Mouse (Mus musculus) CH12.LX (cell line): ENCODE results near the gene Asic2. TPM values are rescaled to one million over a fixed set of nuclear protein-coding genes. Genes with fewer than 3 reads are reported as not detected.

ENCODE experiments used
- DNase-seq: peaks from one replicate; pipeline ENCODE4 v3.0.0-alpha.2; 2013; ENCODE audit errors: extremely low read depth
- H3K27ac ChIP-seq: 2 replicates; pipeline ENCODE4 v1.5.1; 2012; ENCODE audit warnings: low read depth, mild to moderate bottlenecking, control low read depth, moderate library complexity; ENCODE audit not compliant: insufficient read depth
- H3K27me3 ChIP-seq: replicated peaks from 2 replicates; pipeline ENCODE3; 2012; ENCODE audit warnings: inconsistent platforms
- H3K36me3 ChIP-seq, 2 experiments: replicated peaks in 1 of 2; 2 replicates each; pipeline versions ENCODE3 to v1.6.1; 2012; ENCODE audit warnings: inconsistent platforms in 1 of 2, low read length in 1 of 2, mild to moderate bottlenecking in 1 of 2, mixed read lengths in 1 of 2, moderate library complexity in 1 of 2; ENCODE audit not compliant: control insufficient read depth in 1 of 2, insufficient read depth in 1 of 2
- H3K4me1 ChIP-seq, 2 experiments: 2 replicates each; pipeline ENCODE4 v1.6.1; 2012; ENCODE audit warnings: inconsistent platforms in 1 of 2, moderate library complexity in 1 of 2; ENCODE audit not compliant: insufficient read depth in 2 of 2, control insufficient read depth in 1 of 2
- H3K4me2 ChIP-seq: 2 replicates; pipeline ENCODE4 v1.6.1; 2012; ENCODE audit warnings: low read depth, mild to moderate bottlenecking, control low read depth; ENCODE audit not compliant: poor library complexity, insufficient read depth, severe bottlenecking
- H3K4me3 ChIP-seq, 3 experiments: fragments of 150-350 bp in 1 of 3; sonication (generic) in 1 of 3; replicated peaks in 1 of 3; 2 replicates each; pipeline versions ENCODE3 to v1.5.1; 2011 to 2012; ENCODE audit warnings: low read depth in 2 of 3, low read length in 2 of 3, mild to moderate bottlenecking in 2 of 3, moderate library complexity in 2 of 3, control low read depth in 1 of 3, improper control_type of control experiment in 1 of 3, inconsistent platforms in 1 of 3, mixed read lengths in 1 of 3; ENCODE audit not compliant: poor library complexity in 1 of 3
- H3K79me2 ChIP-seq: replicated peaks from 2 replicates; pipeline ENCODE4 v1.6.1; 2012; ENCODE audit warnings: mild to moderate bottlenecking, moderate library complexity; ENCODE audit not compliant: control insufficient read depth, poor library complexity, insufficient read depth, severe bottlenecking; ENCODE audit errors: extremely low read depth
- H3K9ac ChIP-seq: 2 replicates; pipeline ENCODE4 v1.6.1; 2012; ENCODE audit warnings: low read depth, mild to moderate bottlenecking, control low read depth, moderate library complexity; ENCODE audit not compliant: insufficient read depth
- H3K9me3 ChIP-seq: replicated peaks from 2 replicates; pipeline ENCODE3; 2012; ENCODE audit warnings: low read length, inconsistent platforms, mixed read lengths
- BHLHE40 ChIP-seq: IDR thresholded peaks from 2 replicates; pipeline ENCODE4 v1.6.1; 2011; ENCODE audit warnings: mild to moderate bottlenecking, low read depth, low read length, improper control_type of control experiment
- CTCF ChIP-seq, 2 experiments: IDR thresholded peaks in 1 of 2; conservative IDR thresholded peaks in 1 of 2; 2 replicates each; pipeline ENCODE4 v1.5.1; 2011 to 2012; ENCODE audit warnings: low read depth in 2 of 2, low read length in 2 of 2, improper control_type of control experiment in 1 of 2, inconsistent platforms in 1 of 2, mild to moderate bottlenecking in 1 of 2, moderate library complexity in 1 of 2
- E2F4 ChIP-seq: IDR thresholded peaks from 2 replicates; pipeline ENCODE4 v1.6.1; 2011; ENCODE audit warnings: low read depth, low read length, improper control_type of control experiment; ENCODE audit not compliant: insufficient replicate concordance
- ELF1 ChIP-seq: IDR thresholded peaks from 2 replicates; pipeline ENCODE4 v1.6.1; 2014; ENCODE audit warnings: low read depth, mild to moderate bottlenecking, inconsistent platforms, low read length, improper control_type of control experiment
- HCFC1 ChIP-seq: IDR thresholded peaks from 2 replicates; pipeline ENCODE4 v1.6.1; 2012; ENCODE audit warnings: low read depth, mild to moderate bottlenecking, inconsistent platforms, low read length, improper control_type of control experiment
- IRF4 ChIP-seq: IDR thresholded peaks from 2 replicates; pipeline ENCODE4 v1.6.1; 2014; ENCODE audit warnings: low read depth, mild to moderate bottlenecking, inconsistent platforms, low read length, improper control_type of control experiment
- MAFK ChIP-seq: IDR thresholded peaks from 2 replicates; pipeline ENCODE4 v1.6.1; 2011; ENCODE audit warnings: low read length, improper control_type of control experiment; ENCODE audit not compliant: insufficient replicate concordance
- MAZ ChIP-seq: IDR thresholded peaks from 2 replicates; pipeline ENCODE4 v1.6.1; 2012; ENCODE audit warnings: low read depth, mild to moderate bottlenecking, inconsistent platforms, low read length, improper control_type of control experiment, moderate library complexity
- MEF2A ChIP-seq: IDR thresholded peaks from 2 replicates; pipeline ENCODE4 v1.6.1; 2014; ENCODE audit warnings: low read depth, mild to moderate bottlenecking, inconsistent platforms, low read length, improper control_type of control experiment, borderline replicate concordance
- NELFE ChIP-seq: IDR thresholded peaks from 2 replicates; pipeline ENCODE4 v1.6.1; 2011; ENCODE audit warnings: low read depth, low read length, improper control_type of control experiment
- PAX5 ChIP-seq: IDR thresholded peaks from 2 replicates; pipeline ENCODE4 v1.6.1; 2012; ENCODE audit warnings: low read length, inconsistent platforms, mixed read lengths
- POLR2A ChIP-seq: IDR thresholded peaks from 2 replicates; pipeline ENCODE4 v1.6.1; 2011; ENCODE audit warnings: low read depth, mild to moderate bottlenecking, improper control_type of control experiment, low read length
- SMC3 ChIP-seq: IDR thresholded peaks from 2 replicates; pipeline ENCODE4 v1.6.1; 2011; ENCODE audit warnings: low read depth, low read length, improper control_type of control experiment
- TBP ChIP-seq: conservative IDR thresholded peaks from 2 replicates; pipeline ENCODE4 v1.6.1; 2011; ENCODE audit warnings: low read depth, low read length, improper control_type of control experiment
- TCF12 ChIP-seq: IDR thresholded peaks from 2 replicates; pipeline ENCODE4 v1.6.1; 2014; ENCODE audit warnings: low read depth, mild to moderate bottlenecking, inconsistent platforms, low read length, improper control_type of control experiment
- USF1 ChIP-seq: IDR thresholded peaks from 2 replicates; pipeline ENCODE4 v1.6.1; 2014; ENCODE audit warnings: low read depth, mild to moderate bottlenecking, inconsistent platforms, low read length, improper control_type of control experiment
- ZC3H11A ChIP-seq: IDR thresholded peaks from 2 replicates; pipeline ENCODE4 v1.6.1; 2012; ENCODE audit warnings: low read depth, mild to moderate bottlenecking, inconsistent platforms, low read length, improper control_type of control experiment
- ZKSCAN1 ChIP-seq: IDR thresholded peaks from 2 replicates; pipeline ENCODE4 v1.6.1; 2012; ENCODE audit warnings: low read depth, inconsistent platforms, low read length, improper control_type of control experiment, borderline replicate concordance
- ZMIZ1 ChIP-seq: IDR thresholded peaks from 2 replicates; pipeline ENCODE4 v1.6.1; 2012; ENCODE audit warnings: low read depth, mild to moderate bottlenecking, inconsistent platforms, low read length, improper control_type of control experiment
- dilution Hi-C: fragments of 300-500 bp; cut with MboI; formaldehyde crosslinking; loops from 2 replicates; pipeline ENCODE4 v1.14.3; 2020; ENCODE audit warnings: low sequenced_read_pairs; ENCODE audit not compliant: extremely low pct_unique_long_range_greater_than_20kb, extremely low pct_ligation_motif_present
- in situ Hi-C: fragments of 300-500 bp; cut with MboI; formaldehyde crosslinking; loops from 3 replicates; pipeline ENCODE4 v1.14.3; 2019; ENCODE audit warnings: low sequenced_read_pairs, low pct_ligation_motif_present, low pct_unique_long_range_greater_than_20kb, mixed read lengths
- polyA plus RNA-seq: library from polyadenylated mRNA; unstranded; fragments of >175 nt; gene quantifications from 2 replicates; pipeline ENCODE4 v1.2.1, GENCODE M21; 2012; ENCODE audit warnings: low read depth; ENCODE audit not compliant: insufficient read length
- total RNA-seq, 2 experiments: library from RNA; depleted of rRNA; stranded (reverse); fragments of 300-350 nt in 1 of 2; fragments of >200 nt in 1 of 2; gene quantifications; 2 replicates each; pipeline ENCODE4 v1.2.3; 2012 to 2014

The Asic2 gene
- total and polyA plus RNA-seq, 3 experiments = not detected

DNA sequence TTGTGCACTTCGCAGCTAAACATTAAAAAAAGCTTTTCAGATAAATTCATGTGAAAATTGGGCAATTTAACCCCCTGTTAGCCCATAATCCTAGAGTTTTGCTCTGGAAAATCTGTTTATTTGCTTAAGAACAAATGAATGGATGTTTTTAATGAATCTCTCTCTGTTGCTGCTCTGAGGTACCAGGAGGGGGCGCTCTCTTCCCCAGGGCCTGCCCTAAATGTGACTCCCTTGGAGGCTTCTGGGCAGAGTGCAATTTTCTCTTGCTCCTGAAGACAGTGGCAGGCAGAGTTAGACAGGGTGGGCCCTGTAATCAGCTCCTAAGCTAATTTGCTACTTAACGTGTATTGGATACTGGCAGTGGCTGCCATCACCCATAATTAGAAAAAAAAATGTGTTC, 3.8 kb upstream of the Asic2 start:
- no peaks in the 10 kb centered on the region for H3K9me3 ChIP-seq
- TF ChIP-seq PAX5 = no peak
- TF ChIP-seq SMC3 = peak; percentile 14; the same call in 1 of the 2 replicates
- TF ChIP-seq CTCF (conservative IDR thresholded peaks at IDR 0.05 in 1 of 2, IDR thresholded peaks at IDR 0.05 in 1 of 2; ENCODE audit: low read depth in 2 of 2, low read length in 2 of 2) = peak; percentile 60 to 68
- TF ChIP-seq HCFC1 = no peak
- no peak overlapping the region for H3K4me2 ChIP-seq
- H3K4me3 ChIP-seq = no peak overlapping the region
- in situ Hi-C loops = no loop called here
- no peak overlapping the region for H3K9ac ChIP-seq
- peaks cover 0 to 19% of the 10 kb centered on the region in 2 experiments; a peak in 2 of 4 replicates for H3K4me1 ChIP-seq
- H3K36me3 ChIP-seq = no peaks in the 10 kb centered on the region
- peak; percentile 31 for DNase-seq
- no peak overlapping the region for H3K27ac ChIP-seq
- dilution Hi-C loops = no loop called here
- H3K79me2 ChIP-seq = no peaks in the 10 kb centered on the region
- H3K27me3 ChIP-seq = peaks cover 61% of the 10 kb centered on the region

DNA sequence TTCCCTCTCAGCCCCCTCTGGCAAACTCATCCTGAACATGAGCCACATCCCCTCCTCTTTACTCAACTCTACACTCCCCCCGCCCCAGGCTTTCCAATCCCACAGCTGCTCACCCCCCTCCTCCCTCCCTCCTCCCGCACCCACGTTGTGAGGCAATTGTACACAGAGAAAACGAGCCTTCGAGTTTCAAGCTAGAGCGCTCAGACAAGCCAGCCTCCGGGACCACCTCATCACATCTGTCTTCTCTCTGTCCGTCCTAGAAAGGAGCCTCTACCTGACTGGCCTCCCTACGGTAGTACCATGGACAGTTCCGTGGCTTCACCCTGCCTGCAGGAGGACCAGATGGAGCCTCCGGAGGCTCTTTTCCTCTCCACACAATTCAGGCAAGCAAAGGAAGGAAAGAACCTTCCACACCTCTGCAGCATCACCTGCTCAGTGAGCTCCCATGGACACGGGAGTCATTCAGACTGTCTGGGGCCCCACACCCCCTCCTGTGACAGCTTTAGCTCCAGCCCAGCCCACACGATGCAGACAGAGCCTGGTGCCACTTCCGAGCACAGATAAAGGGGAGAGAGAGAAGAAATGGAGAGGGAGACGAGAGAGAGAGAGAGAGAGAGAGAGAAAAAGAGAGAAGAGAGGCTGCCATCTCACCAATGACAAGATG, 1.5 kb downstream of the Asic2 start:
- Histone ChIP-seq H3K36me3 (no peaks in the 10 kb centered on the region), H3K27ac (no peak overlapping the region), H3K4me1 (no peaks in the 10 kb centered on the region), H3K9ac (no peak overlapping the region), H3K27me3 (peaks cover 92% of the 10 kb centered on the region), H3K79me2 (no peaks in the 10 kb centered on the region), H3K9me3 (no peaks in the 10 kb centered on the region), H3K4me2 (no peak overlapping the region), H3K4me3 (no peak overlapping the region)
- in situ Hi-C loops = no loop called here
- dilution Hi-C loops = no loop called here
- no peak for TF ChIP-seq BHLHE40
- no peak for DNase-seq

DNA sequence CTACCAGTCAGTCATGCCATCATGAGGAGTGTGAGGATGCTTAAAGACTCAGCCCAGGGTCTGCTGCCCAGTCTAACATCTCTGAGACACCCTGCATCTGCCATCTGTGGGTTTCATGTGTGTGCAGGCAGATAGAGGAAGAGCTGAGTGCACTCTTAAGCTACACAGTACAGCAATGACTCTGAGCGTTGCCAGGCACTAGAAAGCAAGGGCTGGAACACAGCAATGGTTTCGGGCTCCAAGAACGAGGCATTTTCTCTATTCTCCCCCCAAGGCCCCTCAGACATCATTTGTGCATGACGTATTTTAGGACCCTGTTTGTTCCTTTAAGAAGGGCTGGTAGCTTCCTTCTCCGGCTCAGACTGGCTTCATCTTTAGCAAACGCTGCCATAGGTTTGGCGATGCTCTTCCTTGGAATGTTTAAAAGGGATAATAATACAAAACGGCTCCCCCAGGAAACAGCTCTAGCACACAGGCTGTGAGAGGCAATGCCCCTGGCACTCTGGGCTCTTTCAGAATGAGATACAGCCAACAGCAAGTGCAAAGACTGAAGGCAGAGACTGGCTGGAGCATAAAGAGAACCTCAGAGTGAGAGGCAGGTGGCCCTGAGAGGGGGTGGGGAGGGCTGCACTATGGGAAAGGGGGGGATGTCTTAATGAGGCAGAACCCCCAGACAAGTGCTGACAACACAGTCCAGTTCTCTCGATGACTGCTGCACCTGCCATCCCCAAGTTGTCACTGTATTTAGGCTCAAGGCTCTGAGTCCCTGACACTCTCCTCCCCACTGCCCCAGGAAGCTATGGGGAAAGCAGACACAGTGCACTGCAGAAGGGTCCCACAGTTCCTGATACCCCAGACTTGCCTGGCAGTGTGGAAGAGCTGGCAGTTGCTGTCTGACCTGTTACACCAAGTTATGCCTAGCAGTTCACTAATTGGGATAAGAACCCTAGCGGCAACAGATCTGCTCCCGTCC, 2.3 kb downstream of the Asic2 start:
- no peaks in the 10 kb centered on the region for H3K4me1 ChIP-seq
- dilution Hi-C loops = no loop called here
- in situ Hi-C loops = no loop called here

More for the DNA sequence above, 2.3 kb downstream of the Asic2 start:
- H3K27ac ChIP-seq = no peak overlapping the region
- H3K27me3 ChIP-seq = peaks cover 93% of the 10 kb centered on the region
- H3K4me3 ChIP-seq = no peak overlapping the region
- TF ChIP-seq ZMIZ1 (no peak), E2F4 (no peak), TBP (no peak), POLR2A (no peak), ZC3H11A (no peak), BHLHE40 (no peak), ELF1 (no peak), TCF12 (no peak), PAX5 (no peak), MAZ (no peak), USF1 (no peak), IRF4 (no peak), MEF2A (no peak), NELFE (no peak), MAFK (no peak), ZKSCAN1 (no peak)
- DNase-seq = no peak
- H3K9ac ChIP-seq = no peak overlapping the region
- no peaks in the 10 kb centered on the region for H3K9me3 ChIP-seq
- no peak overlapping the region for H3K4me2 ChIP-seq
- H3K79me2 ChIP-seq = no peaks in the 10 kb centered on the region
- no peaks in the 10 kb centered on the region for H3K36me3 ChIP-seq
